Mouse (Mus musculus) CH12.LX (cell line): ENCODE results near the gene Fam20b.

Source experiments
- CTCF ChIP-seq, 2 experiments: IDR thresholded peaks in 1 of 2; conservative IDR thresholded peaks in 1 of 2; 2 replicates each; pipeline ENCODE4 v1.5.1; 2011 to 2012; ENCODE audit warnings: low read depth in 2 of 2, low read length in 2 of 2, improper control_type of control experiment in 1 of 2, inconsistent platforms in 1 of 2, mild to moderate bottlenecking in 1 of 2, moderate library complexity in 1 of 2
- ELF1 ChIP-seq: IDR thresholded peaks from 2 replicates; pipeline ENCODE4 v1.6.1; 2014; ENCODE audit warnings: low read depth, mild to moderate bottlenecking, inconsistent platforms, low read length, improper control_type of control experiment
- MAFK ChIP-seq: IDR thresholded peaks from 2 replicates; pipeline ENCODE4 v1.6.1; 2011; ENCODE audit warnings: low read length, improper control_type of control experiment; ENCODE audit not compliant: insufficient replicate concordance
- MAZ ChIP-seq: IDR thresholded peaks from 2 replicates; pipeline ENCODE4 v1.6.1; 2012; ENCODE audit warnings: low read depth, mild to moderate bottlenecking, inconsistent platforms, low read length, improper control_type of control experiment, moderate library complexity
- MYC ChIP-seq: IDR thresholded peaks from 2 replicates; pipeline ENCODE4 v1.6.1; 2011; ENCODE audit warnings: low read depth, mild to moderate bottlenecking, improper control_type of control experiment, low read length
- NELFE ChIP-seq: IDR thresholded peaks from 2 replicates; pipeline ENCODE4 v1.6.1; 2011; ENCODE audit warnings: low read depth, low read length, improper control_type of control experiment
- PAX5 ChIP-seq: IDR thresholded peaks from 2 replicates; pipeline ENCODE4 v1.6.1; 2012; ENCODE audit warnings: low read length, inconsistent platforms, mixed read lengths
- POLR2A ChIP-seq: IDR thresholded peaks from 2 replicates; pipeline ENCODE4 v1.6.1; 2011; ENCODE audit warnings: low read depth, mild to moderate bottlenecking, improper control_type of control experiment, low read length
- RAD21 ChIP-seq: IDR thresholded peaks from 2 replicates; pipeline ENCODE4 v1.6.1; 2011; ENCODE audit warnings: low read depth, mild to moderate bottlenecking, low read length, improper control_type of control experiment, moderate library complexity
- USF1 ChIP-seq: IDR thresholded peaks from 2 replicates; pipeline ENCODE4 v1.6.1; 2014; ENCODE audit warnings: low read depth, mild to moderate bottlenecking, inconsistent platforms, low read length, improper control_type of control experiment
- ZMIZ1 ChIP-seq: IDR thresholded peaks from 2 replicates; pipeline ENCODE4 v1.6.1; 2012; ENCODE audit warnings: low read depth, mild to moderate bottlenecking, inconsistent platforms, low read length, improper control_type of control experiment
- ZNF384 ChIP-seq: IDR thresholded peaks from 2 replicates; pipeline ENCODE4 v1.6.1; 2012; ENCODE audit warnings: low read depth, low read length, improper control_type of control experiment, inconsistent platforms

GRCm38 (mm10) chr1:156760549-156761429 lies 41.9 kb upstream of the Fam20b start:
- TF ChIP-seq USF1 (no peak), NELFE (no peak), RAD21 (no peak), POLR2A (no peak), ELF1 (no peak), ZMIZ1 (no peak), ZNF384 (no peak), MAFK (no peak), CTCF (conservative IDR thresholded peaks at IDR 0.05 in 1 of 2, IDR thresholded peaks at IDR 0.05 in 1 of 2; ENCODE audit: low read depth in 2 of 2, low read length in 2 of 2) (no peak), MYC (no peak), MAZ (no peak), PAX5 (no peak)
